Mouse (Mus musculus): ENCODE data around the gene Atad3a.

DNA sequence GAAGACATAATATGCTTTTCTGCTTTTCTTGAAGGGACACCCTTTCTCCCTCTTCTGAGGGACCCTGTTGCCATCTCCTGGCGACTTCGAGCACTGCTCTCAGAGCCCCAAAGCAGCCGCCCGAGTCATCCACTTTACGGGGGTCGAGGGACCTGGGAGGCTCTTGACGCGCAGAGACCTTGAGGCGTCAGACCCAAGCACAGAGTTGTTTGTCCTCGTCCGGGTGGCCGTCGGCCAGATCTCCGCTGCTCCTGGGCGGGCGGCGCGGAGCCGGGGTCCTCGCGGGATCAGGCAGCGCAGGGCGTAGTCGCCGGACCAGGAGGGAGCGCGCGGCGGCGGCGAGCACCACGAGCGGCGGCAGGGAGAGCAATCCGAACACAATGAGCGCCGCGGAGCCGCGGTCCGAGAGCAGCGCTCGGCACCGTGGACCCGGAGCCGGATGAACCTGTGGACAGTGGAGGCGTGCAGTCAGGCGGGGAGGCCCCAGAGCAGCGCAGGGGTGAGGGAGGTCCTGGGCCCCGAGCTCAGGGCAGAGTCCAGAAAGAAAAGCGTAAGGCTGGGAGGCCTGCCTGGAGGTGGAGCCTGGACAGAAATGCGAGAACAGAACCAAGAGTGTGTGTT, 23.3 kb upstream of the Atad3a start:
- no peak for TF ChIP-seq CTCF (IDR thresholded peaks at IDR 0.05; ENCODE audit: control insufficient read depth, insufficient read depth, insufficient read length)
- TF ChIP-seq USF1 (IDR thresholded peaks at IDR 0.05; ENCODE audit: low read depth) = no peak

All from C2C12 (cell line).